Mouse (Mus musculus) thymus, postnatal 25 days (tissue): Measurements from ENCODE around the gene Tjp3.

Source experiments
- DNase-seq: peaks from one replicate; pipeline ENCODE4 v3.0.0; 2022

Gene Tjp3

DNA sequence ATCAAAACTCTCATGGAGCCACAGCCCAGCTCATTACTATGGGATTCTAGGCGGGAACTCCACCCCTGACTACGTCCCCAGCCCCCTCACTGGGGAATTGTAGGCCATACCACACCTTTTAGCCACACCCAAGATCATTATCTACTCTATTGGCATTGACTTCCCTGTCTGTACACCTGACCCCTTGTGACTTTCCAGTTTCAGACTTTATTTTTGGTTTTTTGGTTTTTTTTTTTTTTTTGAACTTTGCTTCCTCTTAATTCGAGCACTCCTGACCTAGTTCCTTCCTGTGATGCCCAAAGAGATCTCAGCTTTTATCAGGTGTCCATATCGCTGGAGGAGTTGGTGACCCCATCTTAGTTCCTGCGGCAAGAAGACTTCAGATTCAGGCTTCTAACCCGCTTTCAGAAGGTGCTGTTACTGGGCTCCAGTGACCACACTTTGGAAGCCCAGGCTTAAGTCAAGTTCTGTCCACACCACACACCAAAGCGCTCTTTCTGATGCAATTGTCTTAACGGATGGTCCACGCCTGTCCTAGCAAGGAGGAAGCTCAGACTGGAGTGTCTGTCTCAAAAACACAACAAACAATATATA is at the start of gene Tjp3:
Tjp3 (minus strand) TSS at position 71 of the 594 bp plus-strand sequence.
- no peak for DNase-seq

DNA sequence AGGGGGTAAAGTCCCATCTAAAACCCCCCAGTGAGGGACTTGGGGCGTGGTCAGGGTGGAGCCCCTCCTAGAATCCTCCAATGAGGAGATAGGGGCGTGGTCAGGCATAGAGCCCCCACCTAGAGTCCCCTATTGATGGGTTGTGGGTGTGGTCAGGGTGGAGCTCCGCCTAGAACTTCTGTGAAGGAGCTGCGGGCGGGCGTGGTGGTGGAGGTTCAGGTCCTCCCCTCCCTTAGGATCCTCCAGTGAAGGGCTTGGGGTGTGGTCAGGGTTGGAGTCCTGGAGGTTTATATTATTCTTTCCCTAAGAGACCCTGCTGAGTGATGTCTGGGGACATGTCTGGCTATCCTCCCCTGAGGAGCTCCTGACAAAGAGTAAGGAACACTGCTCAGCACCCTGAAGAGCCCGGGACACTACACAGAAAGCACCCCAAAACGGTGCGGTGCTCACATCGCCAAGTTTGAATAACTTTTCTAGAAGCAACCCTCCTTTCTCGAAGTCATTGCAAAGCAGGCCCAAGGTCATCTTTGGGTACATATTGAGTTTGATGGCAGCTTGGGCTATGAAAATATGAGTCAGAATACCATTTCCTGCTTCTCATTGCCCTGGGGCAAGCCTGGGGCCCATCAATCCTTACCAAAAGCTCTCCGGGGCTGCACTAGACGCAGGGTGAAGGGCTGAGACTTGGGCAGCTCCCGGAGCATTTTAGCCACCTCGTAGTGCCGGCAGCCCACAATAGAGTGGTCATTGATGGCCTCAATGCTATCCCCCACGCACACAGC is 49.4 kb upstream of the Tjp3 start:
- no peak for DNase-seq

DNA sequence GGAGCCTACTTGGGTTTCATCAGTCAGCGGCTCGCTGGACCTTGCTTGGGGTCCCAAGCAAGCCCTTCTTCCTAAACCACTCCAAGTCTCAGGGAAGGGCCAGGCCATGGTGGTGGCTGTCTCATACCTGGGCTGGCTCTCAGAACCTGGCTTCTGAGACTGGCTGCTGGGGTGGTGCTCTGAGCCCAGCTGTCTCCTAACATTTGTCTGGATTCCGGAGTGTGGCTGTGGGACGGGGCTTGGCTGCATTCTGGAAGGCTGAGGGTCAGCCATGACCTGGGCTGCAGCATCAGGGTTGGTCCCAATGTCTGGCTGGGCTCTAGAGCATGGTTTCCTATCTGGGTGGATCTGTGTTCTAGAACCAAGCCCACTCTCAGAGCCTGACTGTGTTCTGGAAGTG is 45.2 kb upstream of the Tjp3 start:
- no peak for DNase-seq

DNA sequence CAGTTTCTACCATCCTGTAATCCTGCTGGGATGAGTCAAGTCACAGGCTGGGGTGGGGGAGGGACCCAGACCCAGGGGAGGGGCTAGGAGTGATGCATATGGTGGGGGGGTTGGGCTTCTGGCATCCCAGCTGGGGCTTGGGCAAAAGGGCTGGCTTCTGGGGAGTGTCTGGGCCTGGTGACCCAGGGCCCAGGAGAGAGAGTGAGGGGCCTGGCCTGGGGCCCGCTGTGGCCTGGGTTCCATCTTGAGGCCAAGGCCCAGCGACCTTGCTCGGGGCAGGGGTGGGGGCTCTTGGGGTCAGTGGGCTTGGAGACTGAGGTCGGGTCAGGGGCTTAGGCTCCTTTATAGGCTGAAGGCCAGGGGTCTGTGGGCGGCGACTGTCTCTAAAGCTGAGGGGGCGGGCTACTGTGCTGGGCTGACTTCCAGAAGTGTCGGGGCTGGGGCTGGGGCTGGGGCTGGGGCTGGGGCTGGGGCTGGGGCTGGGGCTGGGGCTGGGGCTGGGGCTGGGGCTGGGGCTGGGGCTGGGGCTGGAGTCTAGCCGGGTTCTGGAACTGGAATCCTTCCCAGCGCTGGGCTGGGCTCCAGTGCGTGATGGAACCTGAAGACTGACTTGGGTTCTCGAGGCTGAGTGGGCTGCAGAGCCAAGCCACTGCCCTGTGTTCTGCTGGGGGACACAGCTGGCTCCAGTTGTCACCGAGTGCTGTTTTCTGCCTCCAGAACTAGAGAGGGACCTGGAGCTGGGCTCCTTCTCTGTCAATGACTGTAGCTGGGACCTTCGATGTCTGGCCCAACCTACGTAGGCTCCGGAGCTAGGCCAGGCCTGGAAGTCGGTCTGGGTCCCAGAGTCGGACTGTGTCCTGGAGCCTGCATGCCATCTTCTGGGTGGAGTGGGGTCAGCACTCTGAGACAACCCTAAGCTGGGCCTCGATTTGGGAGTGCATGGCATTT is 44.3 kb upstream of the Tjp3 start:
- no peak for DNase-seq

DNA sequence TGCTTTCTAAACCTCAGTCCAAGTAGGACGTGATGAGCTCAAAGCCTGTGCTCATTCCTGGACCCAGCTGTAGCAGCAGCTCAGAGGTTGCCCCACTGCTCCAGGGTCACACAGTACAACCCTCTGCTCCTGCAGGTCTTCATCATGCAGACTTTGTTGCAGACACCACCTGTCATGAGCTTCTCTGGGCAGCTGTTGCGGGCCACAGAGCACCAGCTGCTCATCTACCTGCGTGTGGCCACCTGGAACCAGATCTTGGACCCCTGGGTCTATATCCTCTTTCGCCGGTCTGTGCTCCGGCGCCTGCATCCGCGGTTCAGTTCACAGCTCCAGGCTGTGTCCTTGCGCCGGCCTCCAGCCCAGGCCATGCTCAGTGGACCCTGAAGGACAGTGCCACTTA is 42.9 kb upstream of the Tjp3 start:
- DNase-seq = no peak

DNA sequence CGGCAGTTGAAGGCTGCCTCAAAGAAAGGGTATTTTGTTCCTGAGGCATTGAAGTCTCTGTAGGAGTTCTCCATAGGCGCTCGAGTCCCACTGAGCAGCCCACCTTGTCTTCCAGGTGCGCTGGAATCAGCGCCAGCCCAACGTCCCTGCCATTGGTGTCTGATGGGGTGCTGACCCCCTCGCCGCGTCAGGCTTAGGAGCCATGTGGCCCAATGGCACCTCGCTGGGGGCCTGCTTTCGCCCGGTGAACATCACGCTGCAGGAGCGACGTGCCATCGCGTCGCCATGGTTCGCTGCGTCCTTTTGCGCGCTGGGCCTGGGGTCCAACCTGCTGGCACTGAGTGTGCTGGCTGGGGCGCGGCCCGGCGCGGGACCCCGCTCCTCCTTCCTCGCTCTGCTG is 40.9 kb upstream of the Tjp3 start:
- DNase-seq = no peak

DNA sequence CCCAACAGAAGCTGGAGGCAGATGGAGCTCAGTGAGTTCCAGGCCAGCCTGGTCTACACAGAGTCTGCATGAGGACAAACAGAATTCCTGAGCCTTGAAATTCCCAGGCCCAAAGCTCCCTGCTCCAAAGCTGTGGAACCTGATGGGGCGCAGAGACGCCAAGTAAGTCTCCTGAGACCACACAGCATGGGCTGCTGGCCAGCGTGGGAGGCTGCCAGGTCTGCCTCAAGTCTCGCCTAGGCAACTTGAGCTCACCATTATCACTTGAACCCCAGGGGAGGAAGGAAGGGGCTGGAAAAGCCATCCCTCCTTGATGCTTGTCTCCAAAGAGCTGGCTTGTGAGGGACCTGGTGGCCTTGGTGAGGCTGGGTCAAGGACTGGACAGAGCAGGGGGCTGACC is 38.6 kb upstream of the Tjp3 start:
- no peak for DNase-seq

DNA sequence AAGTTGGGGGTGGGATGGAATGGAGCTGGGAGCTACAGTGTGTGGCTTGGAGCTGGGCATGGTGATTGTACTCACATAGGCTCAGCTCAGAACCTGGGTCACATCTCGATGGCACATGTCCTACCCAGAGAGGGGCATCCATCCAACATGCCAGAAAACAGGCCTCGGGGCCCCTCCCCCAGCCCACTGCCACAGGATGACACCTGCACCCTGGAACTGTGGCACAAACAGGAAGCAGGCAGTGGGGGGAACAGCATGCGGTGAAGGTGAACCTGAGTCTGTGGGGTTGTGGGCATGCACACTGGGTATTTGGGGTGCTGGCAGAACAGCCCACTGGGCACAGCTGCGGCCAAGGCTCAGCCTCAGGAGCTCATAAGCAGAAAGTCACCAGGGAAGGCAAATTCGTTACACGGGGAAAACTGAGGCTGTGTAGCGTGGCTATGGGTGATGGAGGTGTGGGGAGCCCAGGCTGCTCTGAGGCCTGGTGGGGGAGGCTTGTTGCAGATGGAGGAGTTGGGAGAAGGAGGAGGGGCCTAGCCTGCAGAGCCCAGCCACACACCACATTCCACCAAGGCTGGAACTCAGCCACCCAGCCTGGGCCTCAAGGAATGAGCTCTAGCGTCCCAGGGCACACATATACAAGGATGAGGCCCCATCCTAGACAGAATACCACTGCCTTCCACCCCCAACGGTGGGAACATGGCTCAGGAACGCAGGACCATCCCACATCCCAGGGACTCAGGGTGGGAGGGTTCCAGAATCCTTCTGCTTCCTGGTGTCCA is 38.0 kb upstream of the Tjp3 start:
- DNase-seq = peak; percentile 90

DNA sequence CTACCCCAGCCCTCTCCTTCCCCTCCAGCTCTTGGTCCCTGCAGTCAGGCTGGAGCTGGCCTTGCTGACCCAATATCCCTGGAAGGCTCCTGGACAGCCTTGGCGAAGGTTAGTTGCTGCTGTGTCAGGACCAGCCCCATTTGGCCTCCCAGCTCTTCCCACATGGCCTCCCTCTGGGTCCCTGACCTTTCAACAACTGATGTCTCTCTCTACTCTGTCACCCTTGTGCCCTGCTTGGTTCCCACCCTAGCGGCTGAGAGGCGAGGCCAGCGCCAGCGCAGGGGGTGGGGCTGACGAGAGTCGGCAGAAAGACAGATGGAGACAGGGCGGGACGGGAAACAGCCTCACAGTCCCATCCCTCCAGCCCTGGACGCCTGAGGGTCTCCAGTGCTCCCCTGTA is 37.0 kb upstream of the Tjp3 start, which contains the start of gene Tbxa2r:
Tbxa2r (plus strand) TSS at position 346 of the 400 bp plus-strand sequence.
- peak; percentile 91 for DNase-seq

DNA sequence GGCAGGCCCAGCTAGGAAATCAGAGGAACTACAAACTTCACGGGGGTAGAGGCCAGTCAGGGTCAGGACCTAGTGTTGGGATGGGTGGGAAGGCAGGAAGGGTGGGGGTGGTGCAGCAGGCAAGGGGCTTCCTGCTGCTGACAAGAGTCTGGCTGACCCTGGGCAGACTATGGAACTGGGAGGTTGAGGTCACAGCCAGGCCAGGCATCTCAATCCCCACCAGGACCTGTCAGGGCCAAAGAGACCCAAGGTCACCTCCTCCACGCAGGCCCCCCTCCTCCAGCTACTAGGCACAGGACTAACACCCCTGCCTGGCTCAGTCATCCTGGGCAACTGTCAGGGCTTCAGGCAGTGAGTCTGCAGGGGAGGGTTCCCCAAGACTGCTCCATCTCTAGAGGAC is 36.6 kb upstream of the Tjp3 start:
- DNase-seq = no peak

DNA sequence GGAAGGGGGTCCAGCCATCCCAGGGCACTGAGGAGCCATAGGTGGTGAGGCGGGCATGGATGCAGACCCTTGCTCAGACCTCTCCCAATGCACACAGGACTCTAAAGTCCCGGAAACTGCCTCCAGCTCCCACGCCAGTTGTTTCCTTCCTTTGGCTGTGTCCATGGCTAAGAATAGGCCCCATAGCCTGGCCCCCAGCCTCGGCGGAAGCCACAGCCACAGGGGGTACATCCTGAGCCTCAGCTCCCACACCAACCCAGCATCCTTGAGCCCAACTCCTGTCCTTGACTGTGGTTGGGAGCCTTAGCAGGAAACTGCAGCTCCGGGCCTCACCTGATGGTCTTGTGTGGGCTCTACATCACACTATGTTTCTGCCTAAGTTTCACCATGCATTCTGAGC is 35.5 kb upstream of the Tjp3 start:
- DNase-seq = no peak

DNA sequence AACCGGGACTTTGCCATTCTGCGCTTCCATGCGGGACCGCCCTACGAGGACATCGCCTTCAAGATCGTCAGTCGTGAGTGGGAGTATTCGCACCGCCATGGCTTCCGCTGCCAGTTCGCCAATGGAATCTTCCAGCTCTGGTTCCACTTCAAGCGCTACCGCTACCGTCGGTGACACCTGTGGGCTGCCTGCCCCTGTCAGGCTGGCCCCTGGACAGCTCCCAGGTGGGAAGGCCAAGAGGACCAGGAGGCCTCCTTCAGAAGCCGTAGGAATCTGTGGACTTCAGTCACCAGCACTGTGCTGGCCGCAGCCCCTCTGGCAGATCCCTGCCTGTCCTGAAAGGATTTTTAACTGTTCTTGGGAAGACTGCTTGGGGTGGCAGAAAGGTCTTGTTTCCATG is 34.4 kb upstream of the Tjp3 start:
- no peak for DNase-seq

DNA sequence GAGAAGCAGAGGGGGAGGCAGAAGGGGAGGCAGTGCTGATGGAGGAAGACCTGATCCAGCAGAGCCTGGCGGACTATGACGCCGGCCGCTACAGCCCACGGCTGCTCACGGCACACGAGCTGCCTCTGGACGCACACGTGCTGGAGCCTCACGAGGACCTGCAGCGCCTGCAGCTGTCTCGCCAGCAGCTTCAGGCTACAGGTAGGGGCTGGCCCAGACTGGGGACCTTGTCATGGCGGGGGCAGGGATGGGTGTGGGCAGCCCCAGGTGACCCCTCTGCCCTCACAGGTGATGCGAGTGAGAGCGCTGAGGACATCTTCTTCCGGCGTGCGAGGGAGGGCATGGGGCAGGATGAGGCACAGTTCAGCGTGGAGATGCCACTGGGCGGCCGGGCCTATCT is 33.8 kb upstream of the Tjp3 start:
- DNase-seq = no peak

DNA sequence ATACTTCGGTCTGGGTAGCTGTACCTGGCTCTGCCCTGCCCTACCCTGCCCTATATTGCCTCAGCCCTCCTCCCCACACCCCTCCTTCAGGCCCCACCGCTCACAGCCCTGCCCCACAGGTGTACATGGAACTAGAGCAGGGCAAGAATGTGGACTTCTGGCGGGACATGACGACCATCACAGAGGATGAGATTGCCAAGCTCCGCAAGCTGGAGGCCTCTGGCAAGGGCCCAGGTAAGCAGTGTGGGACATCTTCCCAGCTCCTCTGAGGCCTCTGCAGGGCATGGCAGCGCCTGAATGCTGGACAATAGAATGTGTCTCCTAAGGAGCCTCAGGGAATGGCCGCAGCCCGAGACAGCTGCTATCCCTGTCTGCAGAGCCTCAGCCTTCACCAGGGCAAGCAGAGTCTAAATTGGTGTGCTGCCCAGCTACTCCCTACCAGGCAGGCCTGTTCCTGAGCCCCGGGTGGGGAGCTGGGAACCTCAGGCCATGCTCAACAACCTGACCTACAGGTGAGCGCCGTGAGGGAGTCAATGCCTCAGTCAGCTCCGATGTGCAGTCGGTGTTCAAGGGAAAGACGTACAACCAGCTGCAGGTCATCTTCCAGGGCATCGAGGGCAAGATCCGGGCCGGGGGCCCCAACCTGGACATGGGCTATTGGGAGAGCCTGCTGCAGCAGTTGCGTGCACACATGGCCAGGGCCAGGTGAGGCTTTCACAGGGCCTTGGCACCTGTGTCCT is 32.6 kb upstream of the Tjp3 start:
- no peak for DNase-seq

DNA sequence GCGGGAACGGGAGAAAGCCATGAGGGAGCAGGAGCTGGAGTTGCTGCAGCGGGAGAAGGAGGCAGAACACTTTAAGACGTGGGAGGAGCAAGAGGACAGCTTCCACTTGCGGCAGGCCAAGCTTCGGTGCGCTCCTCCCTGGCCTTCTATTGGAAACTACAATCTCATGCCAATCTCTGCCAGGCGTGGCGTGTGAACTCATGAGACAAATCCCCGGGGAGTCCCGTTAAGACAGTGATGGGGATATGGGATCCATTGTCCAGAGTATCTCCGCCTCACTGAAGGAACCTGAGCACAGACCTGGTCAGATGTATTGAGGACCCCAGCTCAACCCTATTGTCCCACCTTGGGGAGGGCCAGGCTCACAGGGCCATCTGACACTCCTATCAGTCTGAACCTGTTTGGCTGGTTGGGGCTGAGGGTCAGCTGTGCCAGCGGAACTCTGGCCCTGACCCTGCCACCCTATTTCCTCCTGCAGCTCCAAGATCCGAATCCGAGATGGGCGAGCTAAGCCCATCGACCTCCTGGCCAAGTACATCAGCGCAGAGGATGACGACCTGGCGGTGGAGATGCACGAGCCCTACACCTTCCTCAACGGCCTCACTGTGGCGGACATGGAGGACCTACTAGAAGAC is 31.9 kb upstream of the Tjp3 start:
- no peak for DNase-seq

DNA sequence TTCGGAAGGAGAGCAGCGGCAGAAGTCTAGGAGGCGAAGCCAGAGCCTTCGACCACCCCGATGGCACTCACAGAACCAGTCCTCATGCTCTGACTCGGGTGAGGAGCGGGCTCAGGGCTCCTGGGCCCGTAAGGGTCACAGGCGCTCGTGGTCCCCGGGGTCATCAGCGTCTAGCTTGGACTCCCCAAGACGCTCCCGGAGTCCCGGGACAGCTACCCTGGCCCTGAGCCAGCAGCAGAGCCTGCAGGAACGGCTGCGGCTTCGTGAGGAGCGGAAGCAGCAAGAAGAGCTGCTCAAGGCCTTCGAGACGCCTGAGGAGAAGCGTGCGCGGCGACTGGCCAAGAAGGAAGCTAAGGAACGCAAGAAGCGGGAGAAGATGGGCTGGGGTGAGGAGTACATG is 31.1 kb upstream of the Tjp3 start:
- no peak for DNase-seq

DNA sequence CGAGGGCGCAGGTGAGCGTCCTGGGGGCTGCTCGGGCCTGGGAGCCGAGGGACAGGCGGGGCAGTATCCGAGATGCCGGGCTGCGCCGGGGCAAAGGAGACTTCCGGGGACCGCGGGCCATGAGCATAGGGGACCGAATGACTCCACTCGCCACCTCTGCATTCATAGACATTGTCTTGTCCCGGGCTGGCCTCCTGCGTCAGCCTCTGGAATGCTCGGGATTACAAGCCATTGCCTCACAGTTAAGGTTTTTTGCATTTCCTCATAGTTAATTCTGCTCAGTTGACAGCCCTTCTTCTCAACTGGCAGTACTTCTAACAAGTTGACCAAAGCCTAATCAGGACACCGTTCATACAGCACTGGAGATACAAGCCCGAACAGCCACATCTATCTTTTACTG is 30.1 kb upstream of the Tjp3 start:
- no peak for DNase-seq

DNA sequence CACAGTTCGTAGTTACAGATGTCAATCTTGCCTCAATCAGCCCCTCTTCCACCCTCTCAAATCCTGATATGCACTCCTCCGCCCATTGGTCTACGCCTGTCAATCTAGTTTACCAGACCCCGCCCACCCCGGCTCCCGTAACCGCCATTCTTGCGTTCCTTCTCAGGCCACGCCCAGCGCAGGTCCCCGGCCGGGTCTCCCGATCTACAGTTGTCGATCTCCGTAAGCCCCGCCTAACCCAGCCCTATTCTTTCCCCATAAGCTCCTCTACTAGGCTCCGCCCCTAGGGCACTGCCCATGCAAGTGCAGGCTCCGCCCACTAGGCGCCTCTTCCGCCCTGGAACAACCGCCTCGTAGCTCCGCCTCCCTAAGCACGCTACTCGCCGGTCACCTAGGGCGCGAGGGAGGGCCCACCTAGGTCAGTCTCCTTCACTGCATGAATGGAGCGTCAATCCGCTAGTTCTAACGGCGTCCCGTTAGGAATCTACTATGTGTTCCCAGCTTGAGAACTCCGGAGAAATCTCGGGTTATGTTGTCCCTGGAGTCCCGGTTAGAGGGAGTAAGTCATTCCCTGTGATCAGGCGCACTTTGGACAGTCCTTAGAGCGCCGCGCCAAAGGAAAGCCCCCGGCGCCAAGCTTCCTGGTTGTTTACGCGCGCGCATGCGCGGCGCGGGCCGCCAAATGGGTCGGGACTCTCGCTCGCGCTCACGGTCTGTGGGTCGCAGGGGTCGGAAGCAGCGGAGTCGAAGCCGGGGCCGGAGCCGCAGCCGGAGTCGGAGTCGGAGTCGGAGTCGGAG is 29.4 kb upstream of the Tjp3 start, which contains the start of gene Cactin:
Cactin (plus strand) TSS at position 554 of the 798 bp plus-strand sequence.
- DNase-seq = peak; percentile 99

DNA sequence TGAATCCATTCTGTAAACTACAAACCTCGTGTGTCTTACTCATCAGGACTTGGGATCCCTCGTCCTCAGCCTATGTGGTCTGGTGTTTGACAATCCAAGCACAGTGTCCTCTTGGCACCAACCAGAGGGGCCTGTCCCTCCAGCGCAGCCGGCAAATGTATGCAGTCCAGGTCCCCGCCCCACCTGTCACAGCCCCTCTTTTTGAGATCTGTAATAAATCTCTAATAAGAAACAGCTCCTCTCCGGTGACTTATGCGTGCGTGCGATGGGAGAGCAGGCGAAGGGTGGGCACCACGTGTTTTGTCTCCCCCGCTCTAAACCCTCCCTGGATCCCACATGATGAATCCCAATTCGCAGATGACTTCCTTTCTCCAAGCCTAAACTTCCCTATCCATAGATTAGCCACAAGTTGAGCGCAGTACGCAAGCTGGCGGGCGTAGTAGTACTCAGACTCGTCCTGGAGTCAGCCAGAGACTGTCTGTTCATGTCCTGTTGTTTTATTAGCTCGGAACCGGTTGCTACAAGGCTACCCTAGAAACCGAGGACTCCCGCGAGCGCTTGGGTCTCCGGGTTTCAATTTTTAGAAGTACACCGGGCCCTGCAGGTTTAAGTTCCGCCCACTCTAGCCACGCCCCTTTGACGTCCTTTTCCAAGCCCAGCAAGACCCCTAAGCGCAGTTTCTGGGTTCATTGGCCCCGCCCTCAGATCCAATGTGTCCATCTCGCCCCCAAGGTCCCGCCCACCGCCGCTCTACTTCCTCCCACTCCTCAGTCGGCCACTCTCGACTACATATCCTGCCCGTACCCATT is 28.6 kb upstream of the Tjp3 start:
- no peak for DNase-seq

DNA sequence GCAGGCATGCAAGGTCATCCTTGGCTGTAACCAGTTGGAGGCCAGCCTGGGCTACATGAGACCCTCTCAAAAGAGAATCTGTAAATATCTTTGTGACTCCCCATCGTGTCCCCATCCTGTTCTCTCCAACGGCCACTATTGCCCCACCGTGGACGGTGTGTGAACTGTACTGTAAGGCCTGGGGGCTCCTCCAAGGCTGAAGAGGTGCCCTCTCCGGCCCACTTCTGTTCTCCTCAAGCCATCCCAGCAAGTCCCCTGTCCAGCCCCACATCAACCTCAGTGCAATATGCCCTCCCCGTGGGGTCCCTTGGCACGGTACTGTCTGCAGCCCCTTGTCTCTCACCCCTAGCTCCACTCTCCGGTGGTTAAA is 27.9 kb upstream of the Tjp3 start:
- DNase-seq = no peak
